Mouse (Mus musculus) frontal cortex, postnatal 36 days (tissue): ENCODE measurements around the gene Manba.
"Not testable (repeated sequence)": the region's sequence is repeated elsewhere in the genome, so short reads cannot be mapped to it uniquely, and the experiment has no call there.

Experiments used
- DNase-seq, 2 experiments: peaks; one replicate each; pipeline ENCODE4 v3.0.0; 2022; ENCODE audit warnings: low spot score in 2 of 2

Gene Manba

GRCm38 (mm10) chr3:135485128-135485899, at the start of gene Manba:
Gene Manba (plus strand): TSS chr3:135485611.
- DNase-seq: peak; percentile 63 to 65

DNA sequence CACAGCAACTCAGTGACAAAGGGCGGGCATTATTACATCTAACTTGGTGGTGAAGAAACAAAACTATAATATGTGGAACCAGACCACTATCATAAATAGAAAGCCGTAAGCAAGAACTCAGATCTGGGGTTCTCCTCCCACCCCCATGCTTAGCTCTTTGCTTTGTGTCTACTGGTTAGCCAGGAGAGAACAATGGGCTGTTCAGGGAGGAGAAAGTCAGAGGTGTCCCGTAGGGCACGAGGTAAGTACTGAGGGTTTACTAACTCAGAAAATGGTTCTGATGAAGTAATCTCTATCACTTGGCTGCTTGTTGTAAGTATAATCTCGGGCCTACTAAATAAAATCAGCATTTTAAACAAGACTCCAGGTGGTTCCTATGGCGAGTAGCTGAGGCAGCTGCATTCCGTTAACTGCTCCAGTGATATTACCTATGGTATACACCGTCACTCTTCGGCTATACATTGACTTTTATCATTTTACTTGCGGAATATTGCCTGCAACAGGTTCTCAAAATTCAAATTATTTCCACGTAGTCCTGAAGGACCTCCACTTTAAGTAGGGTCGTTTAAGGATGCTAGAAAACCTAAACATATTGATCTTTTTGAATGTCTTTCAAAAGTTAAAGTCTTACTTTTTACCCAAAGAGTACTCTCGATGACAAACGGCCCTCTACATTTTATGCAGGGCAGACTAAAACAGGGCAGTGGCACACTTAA, 48.4 kb upstream of the Manba start:
- no peak for DNase-seq

DNA sequence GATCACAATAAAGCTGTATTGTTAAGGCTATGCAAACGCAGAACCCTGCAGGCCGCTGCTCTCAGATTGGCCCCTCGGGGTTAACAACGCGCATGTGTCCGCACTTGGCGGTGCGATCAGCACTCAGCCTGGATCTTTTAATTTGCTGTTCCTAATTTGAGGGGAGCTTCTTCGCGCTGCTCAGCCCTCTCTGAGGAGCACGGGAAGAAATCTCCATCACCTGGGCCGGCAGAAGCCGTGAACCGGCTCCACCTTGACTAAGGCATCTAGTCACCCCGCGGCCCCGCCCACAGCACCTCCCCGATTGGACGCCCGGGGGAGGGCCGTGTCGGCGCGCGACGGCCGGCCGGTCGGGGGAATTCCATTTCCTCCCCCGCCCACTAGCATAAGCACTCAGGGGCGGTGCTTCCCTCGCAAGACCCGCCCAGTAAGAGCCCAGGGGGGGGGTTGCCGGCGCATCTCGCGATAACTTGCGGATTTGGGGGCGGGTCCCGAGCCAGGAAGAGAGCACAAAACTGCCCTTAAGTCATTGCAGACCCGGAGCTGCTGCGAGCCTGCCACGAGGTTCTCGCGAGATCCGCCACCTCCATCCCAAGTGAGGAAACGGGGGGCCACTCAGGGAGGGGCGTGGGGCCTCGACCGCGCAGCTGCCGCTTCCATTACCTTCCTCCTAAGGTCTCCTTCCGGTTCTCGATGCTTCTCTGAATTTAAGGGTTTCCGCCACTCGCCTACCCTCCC, 47.5 kb upstream of the Manba start, which contains the start of gene Ube2d3:
Gene Ube2d3 (plus strand): TSS at position 392 of the 738 bp plus-strand sequence.
- DNase-seq: peak; percentile 98 to 99

- DNase-seq: peak; percentile 94
These were observed 46.9 kb upstream of the Manba start for GRCm38 (mm10) chr3:135438531-135438912.

DNA sequence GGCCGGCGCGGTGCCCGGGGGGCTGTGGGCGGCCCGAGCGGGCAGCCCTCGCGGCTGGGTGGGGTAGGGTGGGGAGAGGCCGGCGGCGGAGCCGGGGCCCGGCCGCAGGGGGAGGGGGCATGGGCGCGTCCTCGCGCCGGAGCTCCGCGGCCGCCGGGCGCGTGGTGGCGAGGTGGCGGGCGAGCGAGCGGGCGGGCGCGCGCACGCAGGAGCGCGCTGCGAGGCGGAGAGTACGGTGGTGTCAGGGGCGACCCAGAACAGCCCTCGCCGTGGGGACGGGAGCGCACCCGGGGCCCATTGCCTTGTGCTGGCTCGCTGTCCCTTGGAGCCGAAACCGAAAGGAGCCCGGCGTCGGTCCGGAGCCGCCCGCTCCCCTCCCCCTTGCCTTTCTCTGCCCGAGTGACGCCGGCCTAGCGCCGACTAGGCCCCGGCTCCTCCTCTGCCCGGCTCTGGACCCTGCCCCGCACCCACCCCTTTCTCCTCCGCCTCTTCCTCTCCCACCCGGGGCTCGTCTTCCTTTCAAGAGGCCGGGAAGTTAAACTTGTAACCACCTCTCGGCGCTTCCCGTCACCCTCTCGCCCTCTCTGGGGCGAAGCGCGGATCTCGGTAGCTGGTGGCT, 46.4 kb upstream of the Manba start:
- peak; percentile 72 to 75 for DNase-seq

DNA sequence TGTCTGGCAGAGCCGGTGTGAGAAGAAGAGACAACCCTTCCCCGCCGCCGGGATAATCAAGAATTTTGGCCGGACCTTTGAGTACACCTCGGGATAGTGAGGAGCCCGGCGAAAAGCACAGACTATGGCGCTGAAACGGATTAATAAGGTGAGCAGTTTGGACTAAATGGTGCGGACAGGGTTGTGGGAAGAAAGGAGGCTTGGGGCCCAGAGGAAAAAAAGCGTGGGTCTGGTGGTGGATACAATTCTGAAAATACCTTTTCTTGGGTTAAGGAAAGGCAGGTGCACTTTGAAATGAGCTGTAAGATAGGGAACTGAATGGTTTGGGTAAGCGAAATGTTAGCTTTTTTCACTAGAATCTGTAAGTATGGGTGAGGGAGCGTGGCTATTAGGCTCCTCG, 45.8 kb upstream of the Manba start:
- no peak for DNase-seq

GRCm38 (mm10) chr3:135440221-135440620, 45.2 kb upstream of the Manba start:
- DNase-seq: peak in 1 of 2 experiments; percentile 13

DNA sequence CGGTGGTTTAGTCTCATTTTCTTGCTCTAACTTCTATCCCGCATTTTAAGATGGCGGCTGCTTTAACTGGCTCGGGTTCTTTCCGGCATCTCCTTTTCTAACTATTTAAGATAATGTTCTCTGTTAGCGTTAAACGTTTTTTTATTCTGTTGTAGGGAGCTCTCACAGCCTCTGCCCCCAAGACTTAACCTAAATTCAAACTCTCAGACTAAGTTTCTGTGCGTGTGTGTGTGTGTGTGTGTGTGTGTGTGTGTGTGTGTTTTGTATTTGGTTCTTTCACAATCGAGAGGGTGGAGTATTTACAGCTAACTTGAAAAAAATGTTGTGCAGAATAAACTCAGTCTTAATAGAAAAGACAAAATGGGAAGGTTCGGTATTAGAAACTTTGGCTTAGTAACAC, 44.8 kb upstream of the Manba start:
- DNase-seq: peak in 1 of 2 experiments; percentile 13

- DNase-seq: no peak
These were observed 40.5 kb upstream of the Manba start for GRCm38 (mm10) chr3:135444930-135445329.

DNA sequence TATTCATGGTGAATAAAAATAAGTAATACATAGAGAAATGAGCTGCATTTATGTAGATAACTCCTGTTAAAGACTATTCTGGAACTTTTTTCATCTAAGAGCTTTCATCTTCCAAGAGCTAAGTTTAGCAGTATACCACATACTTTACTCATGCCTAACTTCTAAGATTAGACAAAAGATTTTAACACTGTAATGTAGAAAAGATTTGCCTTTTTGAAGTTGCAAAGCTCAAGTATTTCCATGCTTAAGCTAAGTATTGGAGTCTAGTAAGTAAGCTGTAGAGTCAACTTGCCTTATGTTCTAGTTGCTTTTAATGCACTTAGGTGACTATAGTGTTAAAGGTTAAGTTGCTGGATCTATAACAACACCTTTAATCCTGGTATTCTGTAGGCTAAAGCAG, 26.4 kb upstream of the Manba start:
- no peak for DNase-seq

- DNase-seq: no peak
These were observed 17.0 kb upstream of the Manba start for GRCm38 (mm10) chr3:135468402-135468801.

- DNase-seq: no peak
These were observed 16.3 kb upstream of the Manba start for GRCm38 (mm10) chr3:135469146-135469545.

DNA sequence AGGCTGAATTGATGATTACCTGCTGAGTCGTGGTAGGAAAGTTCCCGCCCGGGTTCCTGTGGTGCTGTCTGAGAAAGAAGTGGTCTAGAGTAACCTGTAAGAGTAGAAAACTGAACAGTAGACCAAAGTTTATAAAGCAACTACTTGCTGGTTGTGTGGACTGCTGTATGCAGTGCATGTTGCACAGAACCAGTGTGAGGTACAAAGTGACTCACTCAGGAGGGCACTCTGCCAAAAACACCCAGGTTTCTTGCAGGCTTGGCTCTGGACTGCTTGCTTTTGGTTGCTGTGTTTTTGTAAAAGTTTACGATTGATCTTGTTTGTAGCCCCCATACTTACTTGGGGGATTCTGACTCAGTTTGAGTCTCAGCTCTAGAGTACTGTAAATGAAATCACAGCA, 15.4 kb upstream of the Manba start:
- DNase-seq: peak; percentile 60 to 74

DNA sequence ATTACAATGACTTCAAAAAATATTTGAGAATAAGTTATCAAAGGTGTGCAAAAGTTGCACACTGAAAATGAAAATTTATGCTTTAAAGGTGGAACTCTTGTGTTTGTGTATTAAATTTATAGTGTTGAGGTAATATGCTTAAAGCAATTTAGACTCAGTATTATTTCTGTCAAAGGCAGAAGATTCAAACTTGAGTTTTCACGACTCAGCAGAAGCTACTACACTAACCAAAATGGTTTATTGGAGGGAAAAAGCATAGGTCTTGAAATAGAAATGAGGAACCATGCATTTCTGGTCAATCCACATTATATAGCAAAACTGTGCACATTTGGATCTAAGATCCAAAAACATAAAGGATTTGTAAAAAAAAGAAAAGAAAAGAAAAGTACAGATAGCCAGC, 14.6 kb upstream of the Manba start:
- no peak for DNase-seq

GRCm38 (mm10) chr3:135475025-135475424, 10.4 kb upstream of the Manba start:
- no peak for DNase-seq

DNA sequence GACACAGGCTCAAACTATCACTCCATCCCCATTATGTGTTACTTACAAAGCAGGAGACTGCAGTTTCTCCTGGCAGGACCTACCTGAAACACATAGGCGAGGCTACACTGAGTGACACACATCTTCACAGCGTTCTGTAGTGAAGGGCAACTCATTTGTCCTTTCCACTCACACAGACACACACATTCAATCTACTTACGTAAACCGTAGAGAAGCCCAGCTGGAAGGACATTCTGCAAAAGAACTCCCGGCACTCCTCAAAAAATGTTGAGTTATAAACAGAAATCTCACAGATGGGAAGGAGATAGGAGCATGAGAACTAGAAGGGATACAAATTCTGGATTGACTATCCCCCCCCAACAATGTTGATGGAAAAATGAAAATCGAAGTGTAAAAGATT, 9.1 kb upstream of the Manba start:
- DNase-seq: peak; percentile 20 to 57

DNA sequence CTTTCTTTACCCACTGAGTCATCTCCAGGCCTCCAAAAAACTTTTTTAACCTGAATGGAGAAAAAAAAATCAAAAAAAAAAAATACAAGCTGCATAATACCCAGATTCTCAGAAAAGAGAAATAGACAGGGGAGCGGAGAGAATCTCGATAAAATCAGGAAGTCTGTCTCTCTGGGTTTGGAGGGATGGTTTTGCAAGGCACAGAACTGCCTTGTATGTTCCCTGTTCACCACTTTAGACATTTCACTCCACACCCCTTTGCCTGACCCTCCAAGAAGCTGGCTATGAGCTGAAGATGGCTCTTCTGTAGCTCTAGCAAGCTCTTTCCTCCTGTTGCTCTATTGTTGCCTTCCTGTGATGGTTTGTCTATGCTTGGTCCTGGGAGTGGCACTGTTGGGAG, 8.4 kb upstream of the Manba start:
- no peak for DNase-seq

GRCm38 (mm10) chr3:135479090-135479489, 6.3 kb upstream of the Manba start:
- not testable (repeated sequence) for DNase-seq

DNA sequence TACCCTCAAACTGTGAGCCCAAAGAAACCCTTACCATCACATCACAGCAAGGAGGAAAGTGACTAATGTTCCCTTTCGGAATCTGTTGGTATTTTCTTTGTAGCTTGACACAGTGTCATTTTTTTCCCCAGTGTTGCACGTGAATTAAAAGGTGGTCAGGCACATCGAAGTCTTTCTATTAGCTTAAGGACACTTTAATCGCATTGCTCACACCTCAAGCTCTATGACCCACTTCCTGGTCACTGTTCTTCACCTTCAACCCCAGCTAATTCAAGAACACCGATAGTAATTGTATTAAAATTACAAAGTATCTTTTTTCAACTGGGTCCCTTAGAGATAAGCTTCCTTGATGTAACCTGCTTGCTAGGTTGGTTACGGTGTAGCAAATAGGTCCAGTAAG, 4.6 kb upstream of the Manba start:
- DNase-seq: no peak

DNA sequence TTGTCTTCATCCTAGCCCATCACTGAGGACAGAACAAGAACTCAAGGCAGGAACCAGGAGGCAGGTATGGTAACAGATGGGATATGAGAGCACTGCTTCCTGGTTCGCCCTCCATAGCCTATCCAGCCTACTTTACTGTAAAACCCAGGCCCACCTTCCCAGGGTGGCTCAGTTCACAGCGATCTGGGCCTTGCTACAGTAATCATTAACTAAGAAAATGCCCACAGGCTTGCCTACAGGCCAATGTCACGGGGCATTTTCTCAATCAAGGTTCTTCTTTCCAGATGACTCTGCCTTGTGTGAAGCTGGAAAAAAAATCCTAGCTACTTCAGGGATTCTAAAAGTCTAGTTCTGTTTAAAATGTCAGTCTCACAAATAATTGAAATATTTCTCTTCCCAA, 3.8 kb upstream of the Manba start:
- DNase-seq: no peak

GRCm38 (mm10) chr3:135484650-135485049, 761 bp upstream of the Manba start:
- DNase-seq: not testable (repeated sequence)

GRCm38 (mm10) chr3:135485900-135486241, 460 bp downstream of the Manba start:
- no peak for DNase-seq
